Mouse (Mus musculus) fat pad, adult 2 months (tissue): ENCODE results near the gene Gys1.

Experiments used
- DNase-seq: peaks from one replicate; pipeline ENCODE4 v3.0.0-alpha.2; 2011; ENCODE audit warnings: low read depth, low spot score; ENCODE audit errors: extremely low read depth

Gene Gys1

GRCm38 (mm10) chr7:45413864-45414739 lies 20.5 kb upstream of the Gys1 start:
- no peak for DNase-seq

GRCm38 (mm10) chr7:45414740-45415224 lies 19.9 kb upstream of the Gys1 start:
- DNase-seq = no peak

GRCm38 (mm10) chr7:45415636-45416035 lies 19.0 kb upstream of the Gys1 start:
- DNase-seq = no peak

GRCm38 (mm10) chr7:45417962-45418492 lies 16.6 kb upstream of the Gys1 start:
- no peak for DNase-seq

DNA sequence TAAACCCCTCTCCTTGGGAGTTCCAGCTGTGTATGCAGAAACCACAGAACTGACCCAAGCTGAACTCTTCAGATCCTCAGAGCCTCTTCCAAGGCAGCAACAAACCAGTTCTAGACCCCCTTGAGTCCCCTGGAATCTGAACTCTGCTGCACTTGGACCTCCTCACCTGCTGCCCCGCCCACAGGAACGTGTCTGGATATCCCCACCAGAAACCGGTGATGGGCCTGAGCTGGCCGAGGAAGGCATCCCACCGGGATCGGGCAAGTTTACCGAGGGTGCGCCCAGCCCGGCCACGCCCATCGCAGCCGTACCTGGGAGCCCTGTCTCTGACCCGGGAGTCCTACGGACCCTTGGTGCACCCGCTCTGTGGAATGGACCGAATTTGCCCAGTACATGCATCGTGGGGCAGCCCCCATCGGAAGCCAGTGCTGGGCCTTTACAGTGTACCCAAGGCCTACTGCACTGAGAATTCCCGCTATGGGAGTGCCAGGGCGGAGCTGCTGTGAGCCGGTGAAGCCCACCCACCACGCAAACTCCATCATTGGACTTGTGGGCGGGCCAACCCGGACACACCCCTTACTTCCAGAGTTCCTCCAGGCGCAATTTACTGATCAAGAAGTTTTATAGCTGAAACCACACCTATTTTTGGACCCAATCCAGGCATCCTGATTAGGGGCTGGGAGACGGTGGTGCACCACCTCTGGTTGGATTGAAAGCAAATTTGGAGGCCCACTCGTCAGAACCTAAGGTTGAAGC lies 14.6 kb upstream of the Gys1 start:
- DNase-seq = no peak

GRCm38 (mm10) chr7:45420615-45420919 lies 14.1 kb upstream of the Gys1 start, which contains the start of gene Lhb:
Gene Lhb (plus strand): TSS chr7:45420820.
- no peak for DNase-seq

GRCm38 (mm10) chr7:45421194-45421593 lies 13.4 kb upstream of the Gys1 start:
- no peak for DNase-seq

- DNase-seq = no peak
These were observed 8.1 kb upstream of the Gys1 start for GRCm38 (mm10) chr7:45426556-45426955.

DNA sequence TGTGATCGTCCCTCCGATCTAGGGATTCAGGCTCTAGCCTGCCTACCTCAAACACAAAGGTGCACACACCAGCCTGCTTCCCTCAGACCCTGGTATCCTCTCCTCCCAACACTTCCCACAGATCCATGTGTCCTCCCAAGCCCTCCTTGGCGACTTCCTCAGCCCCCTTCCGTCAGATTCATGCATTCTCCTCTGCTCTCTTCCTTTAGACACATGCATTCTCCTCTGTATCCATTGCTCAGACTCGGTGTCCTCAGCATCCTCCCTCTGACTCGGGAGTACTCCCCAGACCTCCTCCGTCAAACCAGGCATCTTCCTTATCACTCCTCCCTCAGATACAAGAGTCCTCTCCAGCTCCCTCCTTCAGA lies 825 bp upstream of the Gys1 start:
- no peak for DNase-seq

DNA sequence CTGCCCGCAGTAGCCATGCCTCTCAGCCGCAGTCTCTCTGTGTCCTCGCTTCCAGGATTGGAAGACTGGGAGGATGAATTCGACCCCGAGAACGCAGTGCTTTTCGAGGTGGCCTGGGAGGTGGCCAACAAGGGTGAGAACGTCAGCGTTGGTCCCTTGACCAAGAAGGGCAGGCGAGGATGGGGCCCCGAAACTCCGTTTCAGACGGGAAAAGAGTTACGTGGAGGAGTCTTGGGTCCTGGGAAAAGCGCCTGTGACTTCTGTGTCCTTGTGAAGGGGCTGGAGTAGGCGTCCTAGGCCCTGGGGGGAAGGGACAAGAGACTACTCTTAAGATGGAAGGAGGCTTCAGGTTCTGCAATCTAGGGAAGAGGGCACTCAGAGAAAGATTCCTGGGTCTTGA lies 394 bp downstream of the Gys1 start:
- no peak for DNase-seq

DNA sequence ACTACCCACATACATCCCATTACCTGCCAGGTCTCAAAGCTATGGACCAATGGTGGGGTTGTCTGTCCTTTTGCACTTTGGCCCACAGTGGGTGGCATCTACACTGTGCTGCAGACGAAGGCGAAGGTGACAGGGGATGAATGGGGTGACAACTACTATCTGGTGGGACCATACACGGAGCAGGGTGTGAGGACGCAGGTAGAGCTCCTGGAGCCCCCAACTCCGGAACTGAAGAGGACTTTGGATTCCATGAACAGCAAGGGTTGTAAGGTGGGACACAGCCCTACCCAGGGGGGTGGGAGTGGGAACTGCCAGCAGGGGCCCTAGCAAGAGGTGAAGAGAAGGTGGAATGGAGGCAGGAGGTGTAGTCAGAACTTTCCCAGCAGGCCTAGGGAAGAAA lies 1.8 kb downstream of the Gys1 start:
- DNase-seq = no peak

- DNase-seq = no peak
These were observed 2.4 kb downstream of the Gys1 start for GRCm38 (mm10) chr7:45437046-45437445.

- DNase-seq = no peak
These were observed 3.1 kb downstream of the Gys1 start, which contains the start of gene Ruvbl2 for GRCm38 (mm10) chr7:45437521-45438276. Gene Ruvbl2 (minus strand): TSS chr7:45438096.

DNA sequence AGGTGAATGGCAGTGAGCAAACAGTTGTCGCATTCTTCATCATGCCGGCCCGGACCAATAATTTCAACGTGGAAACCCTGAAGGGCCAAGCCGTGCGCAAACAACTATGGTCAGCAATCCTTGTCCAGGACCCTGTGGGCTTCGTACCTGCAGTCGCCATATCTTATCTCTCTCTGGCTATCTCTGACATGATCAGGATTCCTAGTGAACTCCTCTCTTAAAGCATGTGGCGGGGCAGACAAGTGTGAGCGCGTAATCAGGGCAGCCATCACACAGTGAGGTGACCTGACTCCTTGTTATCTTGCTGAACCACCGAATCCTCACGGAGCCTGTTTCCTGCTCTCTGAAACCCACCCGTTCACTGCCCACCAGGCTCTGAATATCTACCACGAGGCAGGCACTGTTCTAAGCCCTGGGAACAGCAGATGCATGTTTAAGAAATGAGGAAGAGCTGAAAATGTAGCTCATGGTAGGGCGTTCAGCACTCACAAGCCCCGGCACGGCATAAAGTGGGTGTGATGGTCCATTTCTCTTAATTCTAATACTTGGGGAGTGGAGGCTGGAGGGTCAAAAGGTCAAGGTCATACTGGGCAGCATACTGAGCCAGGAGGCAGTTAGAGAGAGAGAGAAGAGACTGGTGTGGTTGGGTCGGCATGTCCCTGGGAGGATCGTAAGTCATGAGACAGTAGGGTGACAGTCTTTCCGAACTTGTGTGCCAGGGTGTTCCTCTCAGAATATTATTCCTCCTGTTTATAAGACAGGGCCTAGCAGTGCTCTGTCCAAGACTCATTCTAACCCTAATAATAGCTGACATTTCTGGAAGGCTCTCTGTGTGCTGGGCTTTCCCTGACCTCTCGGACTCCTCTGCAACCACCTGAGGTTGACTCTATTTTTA lies 9.1 kb downstream of the Gys1 start:
- DNase-seq = no peak

DNA sequence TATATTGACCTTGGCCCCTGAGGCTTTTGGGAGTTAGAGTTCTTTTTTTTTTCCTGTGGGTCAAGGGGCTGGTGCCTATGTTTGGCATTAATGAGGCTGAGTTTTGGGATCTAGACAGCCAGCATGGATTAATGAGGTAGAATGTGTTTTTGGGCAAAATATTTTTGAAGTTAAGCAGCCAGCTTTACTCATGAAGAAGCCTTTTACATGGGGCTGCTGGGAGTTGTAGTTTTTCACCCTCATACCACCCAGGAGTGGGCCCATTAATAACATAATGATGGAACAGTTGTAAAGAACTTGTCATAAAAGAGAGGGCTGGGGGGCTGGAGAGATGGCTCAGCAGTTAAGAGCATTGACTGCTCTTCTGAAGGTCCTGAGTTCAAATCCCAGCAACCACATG lies 11.9 kb downstream of the Gys1 start:
- DNase-seq = no peak

DNA sequence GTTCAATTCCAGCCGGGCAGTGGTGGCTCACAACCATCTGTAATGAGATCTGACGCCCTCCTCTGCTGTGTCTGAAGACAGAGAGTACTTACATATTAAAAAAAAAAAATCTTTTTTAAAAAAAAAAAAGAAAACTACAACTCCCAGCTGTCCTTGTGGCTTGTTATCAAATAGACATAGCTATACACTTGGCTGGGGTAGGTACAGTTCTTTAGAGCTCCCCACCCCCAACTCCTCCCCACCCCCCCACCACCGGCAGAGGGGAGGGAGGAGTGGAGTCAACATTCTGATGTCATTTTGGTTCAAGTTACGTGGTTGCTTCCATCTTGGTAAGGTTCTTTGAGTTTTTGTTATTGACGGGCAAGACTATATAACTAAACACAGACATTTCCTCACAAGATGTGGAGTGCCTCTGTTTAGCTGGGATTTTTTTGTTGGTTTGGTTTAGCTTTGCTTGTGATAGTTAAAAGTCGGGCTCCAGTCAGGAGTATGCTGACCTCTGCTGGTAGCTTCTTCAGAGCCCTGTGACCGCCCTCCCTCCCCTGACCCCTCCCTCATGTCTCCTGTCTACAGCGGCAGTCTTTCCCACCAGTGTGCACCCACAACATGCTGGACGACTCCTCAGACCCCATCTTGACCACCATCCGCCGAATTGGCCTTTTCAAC lies 12.8 kb downstream of the Gys1 start:
- no peak for DNase-seq

- DNase-seq = no peak
These were observed 15.3 kb downstream of the Gys1 start for GRCm38 (mm10) chr7:45449974-45450373.

DNA sequence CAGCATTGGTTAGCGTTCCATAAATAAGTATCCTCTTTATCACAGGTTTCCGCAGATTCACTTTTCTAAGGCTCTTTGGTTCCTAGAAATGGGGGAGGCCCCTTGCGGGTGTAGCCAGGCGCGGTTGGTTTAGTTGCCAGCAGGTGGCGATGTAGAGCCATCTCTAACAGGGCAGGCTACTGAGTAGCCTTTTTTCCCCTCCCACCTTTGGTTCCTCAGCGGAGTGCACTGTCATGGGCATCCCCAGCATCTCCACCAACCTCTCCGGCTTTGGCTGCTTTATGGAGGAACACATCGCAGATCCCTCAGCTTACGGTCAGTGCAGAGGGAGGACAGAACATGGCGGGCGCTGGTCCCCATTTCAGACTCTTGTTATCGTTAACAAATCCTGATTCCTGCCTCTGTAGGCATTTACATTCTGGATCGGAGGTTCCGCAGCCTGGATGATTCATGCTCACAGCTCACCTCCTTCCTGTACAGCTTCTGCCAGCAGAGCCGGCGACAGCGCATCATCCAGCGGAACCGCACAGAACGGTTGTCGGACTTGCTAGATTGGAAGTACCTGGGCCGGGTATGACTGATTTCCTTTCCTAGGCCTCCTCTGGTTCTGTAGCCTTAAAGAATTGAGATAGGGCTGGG lies 16.8 kb downstream of the Gys1 start:
- no peak for DNase-seq

DNA sequence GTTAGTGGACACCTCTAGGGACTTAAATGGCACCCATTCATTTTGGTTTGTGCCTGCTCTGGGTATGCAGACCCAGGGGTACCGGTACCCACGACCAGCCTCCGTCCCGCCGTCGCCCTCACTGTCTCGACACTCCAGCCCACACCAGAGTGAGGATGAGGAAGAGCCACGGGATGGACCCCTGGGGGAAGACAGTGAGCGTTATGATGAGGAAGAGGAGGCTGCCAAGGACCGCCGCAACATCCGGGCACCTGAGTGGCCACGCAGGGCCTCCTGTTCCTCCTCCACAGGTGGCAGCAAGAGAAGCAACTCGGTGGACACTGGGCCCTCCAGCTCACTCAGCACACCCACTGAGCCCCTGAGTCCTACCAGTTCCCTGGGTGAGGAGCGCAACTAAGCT lies 20.3 kb downstream of the Gys1 start:
- DNase-seq = no peak
